Mouse (Mus musculus): Measurements from ENCODE around the gene Sorbs1.

Gene Sorbs1

GRCm38 (mm10) chr19:40253768-40254167, 259.8 kb downstream of the Sorbs1 start:
- no peak for DNase-seq

- no peak for DNase-seq
Measured at GRCm38 (mm10) chr19:40251115-40251514, 262.5 kb downstream of the Sorbs1 start.

- DNase-seq = no peak
Measured at GRCm38 (mm10) chr19:40249352-40249751, 264.2 kb downstream of the Sorbs1 start.

GRCm38 (mm10) chr19:40248476-40248875, 265.1 kb downstream of the Sorbs1 start:
- no peak for DNase-seq

- no peak for DNase-seq
Measured at GRCm38 (mm10) chr19:40247268-40247666, 266.3 kb downstream of the Sorbs1 start.

GRCm38 (mm10) chr19:40246646-40247267, 266.8 kb downstream of the Sorbs1 start:
- DNase-seq = no peak

All from kidney, postnatal 25 days (tissue).